Mouse (Mus musculus) neural tube, embryonic 11.5 days (tissue): ENCODE data around the gene Entpd5. TPM values are rescaled to one million over a fixed set of nuclear protein-coding genes. Genes with fewer than 3 reads are reported as not detected.

Experiments used
- ATAC-seq: fragments of 200-750 bp; cut with Nextera tagmentation; 2 replicates; pipeline ENCODE4 v1.8.0; 2017; ENCODE audit warnings: moderate number of reproducible peaks, mild to moderate bottlenecking, moderate TSS enrichment, moderate library complexity; ENCODE audit not compliant: insufficient read depth, low FRiP score, low TSS enrichment
- DNase-seq: peaks from one replicate; pipeline ENCODE4 v3.0.0-alpha.2; 2015; ENCODE audit warnings: low spot score
- H3K27ac ChIP-seq: fragments of 300-500 bp; sonication (generic); 2 replicates; pipeline ENCODE4 v1.5.1; 2014; ENCODE audit warnings: low read depth, mild to moderate bottlenecking, low read length
- H3K27me3 ChIP-seq: fragments of 300-500 bp; sonication (generic); 2 replicates; pipeline ENCODE4 v1.6.1; 2014; ENCODE audit warnings: mild to moderate bottlenecking, low read length, mixed read lengths; ENCODE audit not compliant: control insufficient read depth, insufficient read depth
- H3K36me3 ChIP-seq: fragments of 300-500 bp; sonication (generic); 2 replicates; pipeline ENCODE4 v1.6.1; 2014; ENCODE audit warnings: mild to moderate bottlenecking, low read length, moderate library complexity, mixed read lengths; ENCODE audit not compliant: control insufficient read depth, insufficient read depth
- H3K4me1 ChIP-seq: fragments of 300-500 bp; sonication (generic); 2 replicates; pipeline ENCODE4 v1.6.1; 2014; ENCODE audit warnings: low read length, mixed read lengths; ENCODE audit not compliant: control insufficient read depth, insufficient read depth
- H3K4me2 ChIP-seq: fragments of 300-500 bp; sonication (generic); 2 replicates; pipeline ENCODE4 v1.6.1; 2014; ENCODE audit warnings: low read depth, mild to moderate bottlenecking, moderate library complexity
- H3K4me3 ChIP-seq: fragments of 300-500 bp; sonication (generic); 2 replicates; pipeline ENCODE4 v1.5.1; 2014; ENCODE audit warnings: low read depth, low read length
- H3K9ac ChIP-seq: fragments of 300-500 bp; sonication (generic); 2 replicates; pipeline ENCODE4 v1.6.1; 2014; ENCODE audit warnings: mild to moderate bottlenecking, low read length
- H3K9me3 ChIP-seq: fragments of 300-500 bp; sonication (generic); 2 replicates; pipeline ENCODE4 v1.6.1; 2016; ENCODE audit warnings: low read length; ENCODE audit not compliant: control insufficient read depth
- WGBS: fragments of 180-500 bp; shearing (Covaris S2); extraction: QIAGEN DNeasy Blood & Tissue Kit; methylation state at CpG from one replicate; pipeline ENCODE4 v1.1.7; 2014; 5-methylcytosine and 5-hydroxymethylcytosine counted together
- polyA plus RNA-seq: library from polyadenylated mRNA; unstranded; fragments of >200 nt; fragmentation: Nextera tagmentation; extraction: Ambion mirVana; gene quantifications from 2 replicates; pipeline ENCODE4 v1.2.1, GENCODE M21; 2014

Gene Entpd5
- polyA plus RNA-seq, 1 experiment from 2014 or later: 9.9 TPM

DNA sequence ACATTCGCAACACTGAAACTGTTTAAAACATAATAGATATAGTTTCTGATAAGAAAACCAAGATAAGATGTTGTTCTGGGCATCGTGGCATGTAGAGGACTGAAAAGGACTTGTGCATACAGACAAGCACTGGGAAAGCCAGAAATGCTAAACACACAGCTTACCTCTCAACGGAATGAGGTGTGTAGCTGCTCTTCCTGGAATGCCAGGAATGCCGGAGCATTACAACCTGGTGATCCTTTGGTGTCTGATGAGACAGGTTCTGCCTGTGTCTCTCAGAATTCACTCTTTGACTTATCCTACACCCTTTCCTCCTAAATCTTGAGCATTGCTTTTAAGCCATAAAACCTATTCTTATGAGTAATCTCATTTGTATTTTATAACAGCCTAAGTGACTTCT, 33.7 kb upstream of the Entpd5 start:
- no peaks in the 10 kb centered on the region for H3K4me1 ChIP-seq
- H3K36me3 ChIP-seq: no peaks in the 10 kb centered on the region
- WGBS: 73% methylated on average over 4 of the region's 4 CpGs
- DNase-seq: no peak
- ATAC-seq: no peak
- H3K4me3 ChIP-seq: no peak overlapping the region
- H3K27me3 ChIP-seq: no peaks in the 10 kb centered on the region
- H3K9me3 ChIP-seq: no peaks in the 10 kb centered on the region
- no peak overlapping the region for H3K27ac ChIP-seq
- no peak overlapping the region for H3K9ac ChIP-seq
- H3K4me2 ChIP-seq: no peak overlapping the region

DNA sequence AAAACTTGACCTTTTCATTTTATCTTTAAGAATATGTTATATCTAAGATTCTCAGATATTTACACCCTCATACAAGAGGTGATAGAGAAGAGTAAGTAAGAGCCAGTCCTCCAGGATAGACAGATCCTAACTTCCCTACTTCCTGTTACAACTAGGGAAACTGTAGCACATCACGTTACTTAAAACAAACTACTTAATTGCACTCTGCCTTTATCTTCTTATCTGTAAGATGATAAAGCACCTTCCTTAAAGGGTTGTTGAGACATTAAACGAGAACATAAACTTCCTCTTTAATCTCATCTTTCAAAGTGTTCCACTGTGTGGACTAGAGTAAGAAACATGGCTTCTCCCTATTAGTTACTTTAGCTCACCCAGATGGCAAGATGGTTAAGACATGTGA, 29.9 kb upstream of the Entpd5 start:
- no peaks in the 10 kb centered on the region for H3K27me3 ChIP-seq
- H3K36me3 ChIP-seq: no peaks in the 10 kb centered on the region
- no peak overlapping the region for H3K9ac ChIP-seq
- H3K4me2 ChIP-seq: no peak overlapping the region
- no peak overlapping the region for H3K4me3 ChIP-seq
- WGBS: 75% methylated on average over 2 of the region's 2 CpGs
- no peaks in the 10 kb centered on the region for H3K9me3 ChIP-seq
- DNase-seq (no peak), ATAC-seq (no peak)
- no peaks in the 10 kb centered on the region for H3K4me1 ChIP-seq
- no peak overlapping the region for H3K27ac ChIP-seq

DNA sequence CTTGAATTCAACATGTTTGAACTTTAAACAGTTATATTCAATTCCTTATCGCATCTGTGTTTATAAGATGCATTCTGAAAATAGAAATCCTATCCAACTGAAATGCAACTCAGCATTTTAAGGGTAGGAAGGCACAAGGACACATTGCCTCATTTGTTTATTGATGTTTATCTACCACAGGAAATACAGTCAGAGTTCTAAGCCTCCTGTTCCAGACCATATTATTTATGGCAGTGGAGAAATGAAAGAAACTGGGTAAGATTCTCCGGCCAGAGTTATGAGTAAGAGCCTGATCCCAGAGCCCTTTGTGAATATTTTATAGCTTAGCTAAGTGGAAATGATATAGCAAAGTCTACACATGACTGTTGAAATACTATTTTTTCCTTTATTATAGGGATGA, 21.0 kb upstream of the Entpd5 start:
- Histone ChIP-seq H3K4me2 (no peak overlapping the region), H3K36me3 (no peaks in the 10 kb centered on the region; the same call in 1 of the 2 replicates), H3K27ac (no peak overlapping the region), H3K9me3 (no peaks in the 10 kb centered on the region), H3K27me3 (no peaks in the 10 kb centered on the region), H3K9ac (no peak overlapping the region), H3K4me1 (no peaks in the 10 kb centered on the region), H3K4me3 (no peak overlapping the region)
- 89% methylated on average over 2 of the region's 2 CpGs for WGBS
- DNase-seq (no peak), ATAC-seq (no peak)

DNA sequence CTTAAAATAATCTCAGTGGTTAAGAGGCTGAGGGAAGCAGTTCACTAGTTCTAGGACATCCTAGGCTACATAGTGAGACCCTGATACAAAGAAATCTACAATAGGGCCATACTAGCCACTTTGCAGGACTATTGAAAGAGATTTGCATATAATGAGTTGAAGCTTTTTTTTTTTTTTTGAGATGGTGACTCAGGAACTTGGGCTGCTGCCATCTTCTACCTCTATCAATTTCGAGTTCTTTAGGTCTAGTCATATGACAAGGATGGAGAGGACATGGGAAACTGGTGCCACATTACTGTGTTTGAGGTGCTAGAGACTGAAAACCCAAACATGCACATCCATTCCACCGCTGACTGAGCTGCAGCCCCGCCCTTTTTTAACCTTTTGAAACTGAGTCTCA, 15.2 kb upstream of the Entpd5 start:
- Histone ChIP-seq H3K9ac (no peak overlapping the region), H3K4me1 (no peaks in the 10 kb centered on the region), H3K4me2 (no peak overlapping the region), H3K27me3 (no peaks in the 10 kb centered on the region), H3K9me3 (no peaks in the 10 kb centered on the region), H3K27ac (no peak overlapping the region), H3K36me3 (no peaks in the 10 kb centered on the region), H3K4me3 (no peak overlapping the region)
- no peak for ATAC-seq
- DNase-seq: no peak
- 62% methylated on average over 3 of the region's 3 CpGs for WGBS

DNA sequence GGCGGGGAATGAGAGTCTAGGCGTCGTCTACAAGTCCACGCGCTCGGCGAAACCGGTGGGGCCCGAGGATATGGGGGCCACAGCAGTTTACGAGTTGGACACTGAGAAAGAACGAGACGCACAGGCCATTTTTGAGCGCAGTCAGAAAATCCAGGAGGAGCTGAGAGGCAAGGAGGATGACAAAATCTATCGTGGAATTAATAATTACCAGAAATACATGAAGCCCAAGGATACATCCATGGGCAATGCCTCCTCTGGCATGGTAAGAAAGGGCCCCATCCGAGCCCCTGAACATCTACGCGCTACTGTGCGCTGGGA, 8.7 kb upstream of the Entpd5 start:
- WGBS: 33% methylated on average over 18 of the region's 18 CpGs
- no peak for DNase-seq

DNA sequence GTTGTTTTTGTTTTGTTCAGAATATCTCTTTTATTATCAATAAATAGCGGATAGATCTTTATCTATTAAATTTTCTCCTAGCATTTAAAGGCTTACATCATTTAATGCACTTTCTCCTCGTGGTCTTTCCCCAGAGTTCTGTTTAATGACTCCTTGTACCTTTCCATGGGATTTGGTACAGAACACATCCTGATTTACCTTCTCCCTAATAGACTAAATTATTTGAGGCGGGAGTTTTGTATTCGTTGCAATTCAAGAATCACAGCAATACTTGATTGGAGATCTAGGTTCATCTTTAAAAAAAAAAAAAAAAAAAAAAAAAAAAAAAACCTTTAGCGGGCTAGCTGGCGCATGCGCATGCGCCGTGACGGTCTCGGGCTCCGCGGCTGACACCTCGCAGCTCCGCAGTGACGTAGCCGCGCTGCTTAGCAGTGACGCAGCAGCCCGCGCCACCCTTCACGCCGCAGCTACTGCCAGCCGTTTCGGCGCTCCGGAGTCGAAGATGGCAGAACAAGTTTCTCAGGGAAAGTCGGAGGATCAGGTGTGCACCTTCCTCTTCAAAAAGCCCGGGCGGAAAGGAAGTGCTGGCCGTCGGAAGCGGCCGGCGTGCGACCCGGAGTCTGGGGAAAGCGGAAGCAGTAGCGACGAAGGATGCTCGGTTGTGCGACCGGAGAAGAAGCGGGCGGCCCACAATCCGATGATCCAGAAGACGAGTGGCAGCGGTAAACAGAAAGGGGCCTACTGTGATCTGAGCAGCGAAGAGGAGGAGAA, 8.2 kb upstream of the Entpd5 start, which contains the start of gene Rnf113a2:
TSS of gene Rnf113a2 (plus strand) at position 363 of the 771 bp plus-strand sequence.
- Histone ChIP-seq H3K4me3 (peak within 1 kb of the TSS; percentile 54), H3K4me1 (no peaks in the 10 kb centered on the region), H3K4me2 (peak within 1 kb of the TSS; percentile 77), H3K27me3 (no peaks in the 10 kb centered on the region), H3K9me3 (0 out of 2 replicates have a peak, but pooled peaks cover 2% of the 10 kb centered on the region), H3K27ac (no peak within 1 kb of the TSS), H3K36me3 (no peaks in the 10 kb centered on the region), H3K9ac (peak within 1 kb of the TSS; percentile 71)
- peak; percentile 67; the same call in 1 of the 2 replicates for ATAC-seq
- DNase-seq: peak; percentile 91
- WGBS: 3% methylated on average over 50 of the region's 50 CpGs

More for the DNA sequence above, 8.7 kb upstream of the Entpd5 start:
- H3K4me1 ChIP-seq: no peaks in the 10 kb centered on the region
- no peak overlapping the region for H3K27ac ChIP-seq
- ATAC-seq: peak; percentile 45; the same call in 1 of the 2 replicates
- no peaks in the 10 kb centered on the region for H3K36me3 ChIP-seq
- H3K9ac ChIP-seq: peak overlapping the region; percentile 71
- no peaks in the 10 kb centered on the region for H3K27me3 ChIP-seq
- peak overlapping the region; percentile 77 for H3K4me2 ChIP-seq
- 0 out of 2 replicates have a peak, but pooled peaks cover 2% of the 10 kb centered on the region for H3K9me3 ChIP-seq
- peak overlapping the region; percentile 54 for H3K4me3 ChIP-seq

DNA sequence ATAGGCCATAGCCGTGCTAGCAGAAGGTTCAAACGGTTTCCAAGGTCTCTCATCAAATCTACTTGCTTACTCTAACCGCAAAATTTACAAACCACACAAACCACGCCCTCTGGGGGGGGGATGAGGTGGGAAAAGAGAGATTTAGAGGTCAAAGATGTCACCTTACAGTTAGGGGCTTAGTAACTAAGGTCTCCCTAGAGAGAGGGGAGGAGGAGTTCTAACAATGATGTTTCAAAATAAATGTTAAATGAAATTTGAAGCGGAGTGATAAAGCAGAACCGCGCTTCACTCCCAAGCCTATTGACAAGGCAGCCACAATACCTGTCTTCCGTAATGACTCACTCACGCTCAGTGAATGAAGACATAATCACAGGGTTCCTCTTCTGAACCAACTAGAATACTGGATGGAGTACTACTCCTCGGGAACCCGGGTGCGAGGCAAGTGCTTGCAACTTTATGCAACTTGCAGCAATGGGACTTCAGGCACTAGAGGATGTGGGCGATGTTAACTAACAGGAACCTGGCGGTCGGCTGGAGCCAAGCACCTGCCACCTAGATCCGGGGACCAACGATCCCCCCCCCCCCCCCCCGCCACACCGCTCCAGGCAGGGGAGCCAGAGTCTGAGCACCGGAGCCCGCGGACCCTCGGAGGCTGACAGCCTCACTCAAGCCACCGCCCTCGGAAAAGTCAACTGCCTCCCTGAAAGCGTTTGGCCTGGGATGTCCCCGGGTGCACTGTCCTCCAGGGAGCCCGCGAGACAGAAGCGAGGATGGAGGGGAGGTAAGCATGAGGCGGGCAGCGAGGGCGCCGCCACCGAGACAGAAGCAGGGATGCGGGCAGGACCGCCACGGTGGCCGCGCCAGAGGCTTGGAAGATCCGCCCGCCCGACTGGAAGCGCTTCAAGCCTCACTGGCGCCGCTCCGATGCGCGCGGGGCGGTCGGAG, 683 bp downstream of the Entpd5 start:
- Histone ChIP-seq H3K4me1 (no peaks in the 10 kb centered on the region), H3K27me3 (no peaks in the 10 kb centered on the region), H3K4me2 (peak overlapping the region; percentile 95), H3K27ac (peak overlapping the region; percentile 63), H3K9ac (peak overlapping the region; percentile 81), H3K36me3 (no peaks in the 10 kb centered on the region), H3K4me3 (peak overlapping the region; percentile 71), H3K9me3 (no peaks in the 10 kb centered on the region)
- peak; percentile 74 for ATAC-seq
- DNase-seq: no peak
- 2% methylated on average over 50 of the region's 52 CpGs for WGBS

DNA sequence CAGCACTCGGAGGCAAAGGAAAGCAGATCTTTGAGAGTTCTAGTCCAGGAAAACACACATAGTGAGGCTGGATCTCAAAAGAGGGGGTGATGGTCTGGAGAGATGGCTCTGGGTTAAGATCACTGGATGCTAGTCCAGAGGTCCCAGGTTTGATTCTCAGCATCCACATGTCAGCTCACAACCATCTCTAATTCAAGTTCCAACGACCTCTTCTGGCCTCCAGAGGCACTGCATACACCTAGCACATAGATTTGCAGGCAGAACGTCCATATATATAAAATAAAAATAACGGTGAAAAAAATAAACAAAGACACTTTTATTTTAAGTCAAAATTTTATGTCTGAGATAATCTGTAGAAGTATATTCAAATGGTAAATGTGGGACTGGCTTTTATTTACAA, 1.6 kb downstream of the Entpd5 start:
- ATAC-seq: no peak
- no peak for DNase-seq
- 63% methylated on average over 4 of the region's 4 CpGs for WGBS
- H3K4me2 ChIP-seq: no peak overlapping the region
- no peaks in the 10 kb centered on the region for H3K9me3 ChIP-seq
- H3K9ac ChIP-seq: no peak overlapping the region
- no peak overlapping the region for H3K27ac ChIP-seq
- H3K36me3 ChIP-seq: no peaks in the 10 kb centered on the region
- no peak overlapping the region for H3K4me3 ChIP-seq
- no peaks in the 10 kb centered on the region for H3K4me1 ChIP-seq
- H3K27me3 ChIP-seq: no peaks in the 10 kb centered on the region
